Comparison of ENCODE assay signal across 9 mouse cellular contexts in the genomic region with DNA sequence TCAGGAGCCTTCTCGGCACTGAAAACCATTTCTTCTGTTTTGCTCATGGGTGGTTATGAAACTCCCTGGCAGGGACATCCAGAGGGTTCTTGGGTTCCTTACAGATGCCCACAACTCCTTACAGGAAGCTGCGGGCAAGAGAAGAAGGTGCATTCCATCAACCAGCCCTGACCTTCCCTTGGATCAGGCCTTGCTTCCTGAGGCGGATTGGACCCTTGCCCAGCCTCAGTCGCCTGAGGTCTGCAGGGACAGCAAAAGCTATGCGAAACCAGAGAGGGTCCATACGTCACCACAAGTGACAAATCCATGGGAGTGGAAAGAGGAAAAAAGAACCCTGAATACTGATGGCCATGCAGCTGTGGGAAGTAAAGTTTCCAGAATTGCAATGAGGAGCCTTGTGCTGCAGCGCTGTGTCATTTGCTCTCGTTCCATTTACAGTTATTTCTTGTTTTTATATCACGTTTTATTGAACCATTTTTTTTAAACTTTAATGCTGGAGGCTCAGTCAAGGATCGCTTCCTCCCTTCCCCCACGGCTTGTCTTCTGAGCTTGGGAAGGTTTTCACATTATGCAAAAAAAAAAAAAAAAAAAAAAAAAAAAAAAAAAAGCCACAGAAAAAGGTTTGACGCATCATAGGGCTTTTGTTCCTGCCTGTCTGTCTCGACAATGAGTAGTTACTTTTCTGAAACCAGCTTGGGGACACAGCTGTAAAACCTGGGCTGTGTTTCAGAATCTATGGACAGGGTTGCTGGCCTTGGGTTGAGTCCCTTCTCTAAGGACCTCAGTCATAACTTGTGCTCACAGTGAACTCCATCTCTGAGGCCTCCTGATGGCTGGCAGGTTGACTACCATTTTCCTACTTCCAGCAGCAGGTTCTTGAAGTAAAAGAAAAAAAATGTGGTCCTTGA.
DNase-seq lines count a peak whose midpoint lies in the region; ATAC-seq lines count a peak whose summit lies in the region.
"Had no signal": no experiment of that assay in that cellular context is flagged by ENCODE, and none has a peak within 500 bp of the region (broad histone marks: within the 10 kb centered on the region; RNA-seq: fewer than 3 reads in every experiment).

No protein-coding gene starts in this region.

- peaks cover 27% of the 10 kb centered on the region for H3K4me1 ChIP-seq in heart, embryonic 16.5 days (ENCODE audit: control insufficient read depth, insufficient read depth, low read length)

- peak overlapping the region; percentile 66 for H3K27ac ChIP-seq in heart, embryonic 16.5 days (ENCODE audit: low read length)

- intact Hi-C loops in left cerebral cortex, postnatal 36 days (cut with DNase I), result no loop called here
- intact Hi-C loops in left cerebral cortex, postnatal 14 days (cut with DNase I), result no loop called here

- H3K36me3 ChIP-seq in heart, embryonic 16.5 days (ENCODE audit: control insufficient read depth, insufficient read depth), result no peaks in the 10 kb centered on the region

- H3K4me3 ChIP-seq in heart, embryonic 16.5 days (ENCODE audit: low read length), result no peak overlapping the region

- peaks cover 3% of the 10 kb centered on the region for H3K9me3 ChIP-seq in heart, embryonic 16.5 days (replicated peaks; ENCODE audit: control insufficient read depth, low read length)

- H3K27me3 ChIP-seq in heart, embryonic 16.5 days (ENCODE audit: control insufficient read depth, insufficient read depth, low read length), result no peaks in the 10 kb centered on the region

- no peak overlapping the region for H3K9ac ChIP-seq in heart, embryonic 16.5 days (ENCODE audit: low read length)

- H3K4me2 ChIP-seq in heart, embryonic 16.5 days (ENCODE audit: low read depth, low read length), result no peak overlapping the region

- WGBS in heart, embryonic 16.5 days, result 57% methylated on average over 13 of the region's 13 CpGs

- peak; percentile 30 for ATAC-seq in heart, embryonic 16.5 days (replicated peaks; ENCODE audit: extremely low read depth, insufficient read depth, low FRiP score)

- DNase-seq in left cerebral cortex, postnatal 36 days (ENCODE audit: low spot score in 2 of 2), result peak; percentile 9 to 16
- DNase-seq in left cerebral cortex, postnatal 14 days (ENCODE audit: low spot score in 2 of 2), result no peak
- peak; percentile 49 for DNase-seq in adrenal gland, postnatal 25 days
- DNase-seq in kidney, postnatal 14 days, result peak; percentile 74
- DNase-seq in thymus, adult 18-20 months, result no peak
- DNase-seq in thymus, postnatal 4 days, result no peak
- DNase-seq in T-cell, adult 2 months (ENCODE audit: low spot score), result no peak
- DNase-seq: thymus, postnatal 14 days had no signal

Comparison
In these comparisons a context has a peak if more than half of its experiments do, and no peak if none do; other contexts are left out.
1. DNase-seq: peak in left cerebral cortex, postnatal 36 days (2 of 2), adrenal gland, postnatal 25 days (single experiment) and kidney, postnatal 14 days (single experiment); none in left cerebral cortex, postnatal 14 days (0 of 2), thymus, adult 18-20 months (0 of 2), thymus, postnatal 4 days (single experiment) and T-cell, adult 2 months (single experiment).